Mouse (Mus musculus) layer of hippocampus, adult 18-20 months (tissue): ENCODE measurements around the gene Scgb2b7. TPM values are rescaled to one million over a fixed set of nuclear protein-coding genes. Genes with fewer than 3 reads are reported as not detected.
"Not testable (repeated sequence)": the region's sequence is repeated elsewhere in the genome, so short reads cannot be mapped to it uniquely, and the experiment has no call there.

Source experiments
- DNase-seq, 2 experiments: peaks; one replicate each; pipeline ENCODE4 v3.0.0; 2022; ENCODE audit warnings: low spot score in 2 of 2
- long read RNA-seq: library from polyadenylated mRNA; stranded (forward); transcript quantifications from one replicate; pipeline ENCODE4 v2.0.0, GENCODE M21; 2021
- total RNA-seq, 2 experiments: library from RNA; stranded (reverse); gene quantifications; 2 replicates each; pipeline ENCODE4 v1.2.3; 2021

Gene Scgb2b7
- total RNA-seq: not detected
- long read RNA-seq: 0 reads

DNA sequence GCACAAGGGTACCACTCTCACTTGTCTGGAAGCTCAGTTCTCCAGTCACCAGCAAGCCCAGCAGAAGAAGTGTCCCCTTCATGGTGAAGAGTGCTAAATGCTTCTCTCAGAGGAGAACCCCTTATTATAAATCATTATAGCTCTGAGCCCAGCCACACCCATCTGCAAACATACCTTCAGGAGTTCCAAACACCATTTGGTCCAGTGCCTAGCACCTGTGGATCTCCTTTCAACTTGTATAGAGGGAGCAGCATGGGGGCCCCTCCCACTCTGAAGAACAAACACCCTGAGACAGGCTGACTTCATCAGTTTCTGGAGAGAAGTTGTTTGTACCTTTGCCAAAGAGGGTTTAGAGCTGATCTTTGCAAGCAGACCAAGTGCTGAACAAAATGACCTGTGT lies at the start of gene Scgb2b7:
Gene Scgb2b7 (minus strand): TSS at position 101 of the 400 bp plus-strand sequence.
- not testable (repeated sequence) for DNase-seq

DNA sequence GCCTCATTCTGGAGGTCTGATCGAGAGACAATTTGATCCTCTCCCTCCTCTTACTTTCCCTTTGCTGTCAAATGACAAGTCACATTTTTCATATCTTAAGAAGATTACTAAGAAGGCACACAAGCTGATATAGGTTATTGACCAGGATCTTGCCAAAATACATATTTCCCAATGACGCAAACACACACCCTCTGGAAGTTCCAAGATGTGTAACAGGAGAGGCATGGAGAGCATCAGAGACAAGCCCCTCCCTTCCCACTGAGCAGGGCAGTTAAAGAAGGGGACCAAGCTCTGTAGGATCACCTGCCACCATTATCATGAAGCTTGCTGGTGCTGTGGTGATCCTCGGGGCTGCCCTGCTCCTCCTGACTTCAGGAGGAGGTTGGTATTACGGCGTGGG lies 6.8 kb upstream of the Scgb2b7 start, which contains the start of gene Scgb1b7:
Gene Scgb1b7 (plus strand): TSS at position 301 of the 400 bp plus-strand sequence.
- not testable (repeated sequence) for DNase-seq

Other genes with a start within 250 kb of the Scgb2b7 start
- gene Scgb1b7, start 6.9 kb upstream of the Scgb2b7 start, total RNA-seq: not detected